In the genomic region with DNA sequence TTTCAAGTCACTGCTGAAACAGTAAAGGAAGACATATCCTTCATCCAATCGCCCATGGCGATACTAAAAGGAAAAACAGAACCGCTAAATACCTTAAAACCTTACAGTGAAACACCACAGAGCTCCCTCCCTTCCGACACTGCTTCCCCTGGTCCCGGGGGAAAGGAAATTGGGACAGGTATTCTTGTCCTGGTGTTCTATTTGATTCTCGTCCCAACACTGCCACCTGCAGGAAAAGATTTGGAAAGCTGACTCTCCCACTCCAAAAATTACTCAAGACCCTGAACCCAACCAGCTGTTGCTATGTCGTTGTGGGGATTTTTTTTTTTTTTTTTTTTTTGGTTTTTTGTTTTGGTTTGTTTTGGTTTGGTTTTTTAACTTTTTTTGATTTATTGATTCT, we compare ENCODE assay signal across 8 mouse cellular contexts. TPM values are rescaled to one million over a fixed set of nuclear protein-coding genes. Genes with fewer than 3 reads are reported as not detected.
DNase-seq lines count a peak whose midpoint lies in the region; ATAC-seq and TF ChIP-seq lines count a peak whose summit lies in the region.

No protein-coding gene starts in this region.

- H3K4me1 ChIP-seq in embryonic facial prominence, embryonic 10.5 days: no peaks in the 10 kb centered on the region
- no peaks in the 10 kb centered on the region for H3K4me1 ChIP-seq in midbrain, postnatal 0 days (ENCODE audit: insufficient read depth, low read length)

- peak; percentile 14; the same call in 1 of the 2 replicates for ATAC-seq in midbrain, postnatal 0 days (ENCODE audit: low FRiP score)

- no peak overlapping the region for H3K9ac ChIP-seq in midbrain, postnatal 0 days (replicated peaks; ENCODE audit: low read length, poor library complexity, severe bottlenecking)

- no peaks in the 10 kb centered on the region for H3K9me3 ChIP-seq in embryonic facial prominence, embryonic 10.5 days
- H3K9me3 ChIP-seq in midbrain, postnatal 0 days (ENCODE audit: low read length): no peaks in the 10 kb centered on the region

- no peaks in the 10 kb centered on the region for H3K27me3 ChIP-seq in embryonic facial prominence, embryonic 10.5 days (replicated peaks; ENCODE audit: low read depth, poor library complexity, severe bottlenecking)
- H3K27me3 ChIP-seq in midbrain, postnatal 0 days (ENCODE audit: insufficient read depth, low read length): no peaks in the 10 kb centered on the region

- TF ChIP-seq CTCF in gastrocnemius, adult 2 months (IDR thresholded peaks at IDR 0.05): peak; percentile 65
- TF ChIP-seq CTCF in midbrain, postnatal 0 days (IDR thresholded peaks at IDR 0.05): peak; percentile 81

- no peaks in the 10 kb centered on the region for H3K36me3 ChIP-seq in embryonic facial prominence, embryonic 10.5 days (replicated peaks)
- H3K36me3 ChIP-seq in midbrain, postnatal 0 days (ENCODE audit: insufficient read depth, low read length): no peaks in the 10 kb centered on the region

- H3K4me3 ChIP-seq in gastrocnemius, adult 2 months: peak overlapping the region; percentile 42
- no peak overlapping the region for H3K4me3 ChIP-seq in embryonic facial prominence, embryonic 10.5 days
- H3K4me3 ChIP-seq in midbrain, postnatal 0 days (ENCODE audit: low read depth, low read length): no peak overlapping the region

- H3K27ac ChIP-seq in gastrocnemius, adult 2 months: no peak overlapping the region; the same call in 1 of the 2 replicates
- no peak overlapping the region for H3K27ac ChIP-seq in embryonic facial prominence, embryonic 10.5 days (replicated peaks)
- no peak overlapping the region for H3K27ac ChIP-seq in midbrain, postnatal 0 days (ENCODE audit: low read depth, low read length)

- DNase-seq in gastrocnemius, adult 2 months: peak; percentile 48
- no peak for DNase-seq in gastrocnemius, postnatal 10 days
- peak; percentile 76 for DNase-seq in MN1 (ENCODE audit: low spot score)
- peak; percentile 68 for DNase-seq in embryonic facial prominence, embryonic 10.5 days (ENCODE audit: low spot score)
- peak; percentile 53 to 56 for DNase-seq in heart, postnatal 36 days
- DNase-seq in left cerebral cortex, postnatal 4 days: peak; percentile 63
- peak; percentile 91 for DNase-seq in midbrain, postnatal 0 days (ENCODE audit: low spot score)
- no peak for DNase-seq in spleen, adult 18-20 months

- intact Hi-C loops in gastrocnemius, adult 2 months (cut with DNase I): no loop called here
- intact Hi-C loops in heart, postnatal 36 days (cut with DNase I): loop anchor here (5.0 to 10.0 kb wide), 2 partner anchors 191 to 1853 kb away; no protein-coding TSS in a partner anchor
- intact Hi-C loops in left cerebral cortex, postnatal 4 days (cut with DNase I): loop anchor here (10.0 kb wide), 2 partner anchors 1851 to 1931 kb away; no protein-coding TSS in a partner anchor

- 5% methylated on average over 7 of the region's 7 CpGs for WGBS in embryonic facial prominence, embryonic 10.5 days
- 4% methylated on average over 7 of the region's 7 CpGs for WGBS in midbrain, postnatal 0 days

- H3K4me2 ChIP-seq in midbrain, postnatal 0 days (ENCODE audit: low read depth, low read length, poor library complexity, severe bottlenecking): peak overlapping the region; percentile 12; the same call in 1 of the 2 replicates

RNA-seq across cellular contexts. Expression of a gene that starts 24.6 kb away (rescaled TPM):
- 100 to 1,000 TPM; 383 to 424 TPM for total RNA-seq in gastrocnemius, adult 2 months (2021)
- 100 to 1,000 TPM; 536 to 557 TPM for total RNA-seq in gastrocnemius, postnatal 10 days (2021)
- polyA plus RNA-seq in embryonic facial prominence, embryonic 10.5 days (2016; fragmentation: Nextera tagmentation; extraction: Ambion mirVana): 838 and 844 TPM in 2 replicates
- total RNA-seq in heart, postnatal 36 days (2021): 100 to 1,000 TPM; 385 to 411 TPM
- 100 to 1,000 TPM; 486 to 572 TPM for total RNA-seq in left cerebral cortex, postnatal 4 days (2021)
- 932 and 1,043 TPM in 2 replicates for total RNA-seq in midbrain, postnatal 0 days (2014; rRNA removed)
- polyA plus RNA-seq in midbrain, postnatal 0 days (2015; fragmentation: Nextera tagmentation; extraction: Ambion mirVana): 317 and 331 TPM in 2 replicates

RNA-seq across cellular contexts. Expression of a gene that starts 41.7 kb away (rescaled TPM):
- total RNA-seq in gastrocnemius, adult 2 months (2021): 10 to 100 TPM; 19.9 to 23.6 TPM
- total RNA-seq in gastrocnemius, postnatal 10 days (2021): 10 to 100 TPM; 22.2 to 22.8 TPM
- polyA plus RNA-seq in embryonic facial prominence, embryonic 10.5 days (2016; fragmentation: Nextera tagmentation; extraction: Ambion mirVana): 4.2 and 4.6 TPM in 2 replicates
- 10 to 100 TPM; 21.0 to 22.7 TPM for total RNA-seq in heart, postnatal 36 days (2021)
- 10 to 100 TPM; 53.6 to 54.3 TPM for total RNA-seq in left cerebral cortex, postnatal 4 days (2021)
- 38.9 and 41.5 TPM in 2 replicates for total RNA-seq in midbrain, postnatal 0 days (2014; rRNA removed)
- polyA plus RNA-seq in midbrain, postnatal 0 days (2015; fragmentation: Nextera tagmentation; extraction: Ambion mirVana): 5.0 and 5.1 TPM in 2 replicates

RNA-seq across cellular contexts. Expression of a gene that starts 50.5 kb away (rescaled TPM):
- total RNA-seq in gastrocnemius, adult 2 months (2021): 10 to 100 TPM; 25.9 to 51.8 TPM
- total RNA-seq in gastrocnemius, postnatal 10 days (2021): 100 to 1,000 TPM; 107 to 110 TPM
- polyA plus RNA-seq in embryonic facial prominence, embryonic 10.5 days (2016; fragmentation: Nextera tagmentation; extraction: Ambion mirVana): 0.14 and 0.16 TPM in 2 replicates
- 10 to 100 TPM; 17.8 to 26.2 TPM for total RNA-seq in heart, postnatal 36 days (2021)
- total RNA-seq in left cerebral cortex, postnatal 4 days (2021): 10 to 100 TPM in 1 of 2 experiments, 1 to 10 TPM in 1; 9.4 to 12.4 TPM
- total RNA-seq in midbrain, postnatal 0 days (2014; rRNA removed): 7.7 and 8.6 TPM in 2 replicates
- 3.4 and 3.7 TPM in 2 replicates for polyA plus RNA-seq in midbrain, postnatal 0 days (2015; fragmentation: Nextera tagmentation; extraction: Ambion mirVana)

RNA-seq across cellular contexts. Expression of a gene that starts 51.0 kb away (rescaled TPM):
- 1 to 10 TPM; 1.5 to 2.2 TPM for total RNA-seq in gastrocnemius, adult 2 months (2021)
- total RNA-seq in gastrocnemius, postnatal 10 days (2021): 1 to 10 TPM; 1.8 to 3.6 TPM
- polyA plus RNA-seq in embryonic facial prominence, embryonic 10.5 days (2016; fragmentation: Nextera tagmentation; extraction: Ambion mirVana): 3.0 and 5.7 TPM in 2 replicates
- 1 to 10 TPM; 3.5 to 3.9 TPM for total RNA-seq in heart, postnatal 36 days (2021)
- total RNA-seq in left cerebral cortex, postnatal 4 days (2021): 1 to 10 TPM in 1 of 2 experiments, under 1 TPM in 1; 0.89 to 2.4 TPM
- total RNA-seq in midbrain, postnatal 0 days (2014; rRNA removed): 4.3 and 8.2 TPM in 2 replicates
- 2.4 and 3.0 TPM in 2 replicates for polyA plus RNA-seq in midbrain, postnatal 0 days (2015; fragmentation: Nextera tagmentation; extraction: Ambion mirVana)

Comparison
In these comparisons a context has a peak if more than half of its experiments do, and no peak if none do; other contexts are left out.
1. DNase-seq: peak in gastrocnemius, adult 2 months (single experiment), MN1 (single experiment), embryonic facial prominence, embryonic 10.5 days (single experiment), heart, postnatal 36 days (2 of 2), left cerebral cortex, postnatal 4 days (single experiment) and midbrain, postnatal 0 days (single experiment); none in gastrocnemius, postnatal 10 days (single experiment) and spleen, adult 18-20 months (0 of 2).